Mouse (Mus musculus) erythroblast, embryonic 14.5 days (primary cell): ENCODE measurements around the gene Kbtbd6. TPM values are rescaled to one million over a fixed set of nuclear protein-coding genes. Genes with fewer than 3 reads are reported as not detected.

Source experiments
- H3K27me3 ChIP-seq: 2 replicates; pipeline ENCODE4 v1.6.1; 2012; ENCODE audit warnings: inconsistent platforms; ENCODE audit not compliant: control insufficient read depth
- H3K36me3 ChIP-seq: 2 replicates; pipeline ENCODE4 v1.6.1; 2012; ENCODE audit warnings: mild to moderate bottlenecking, inconsistent platforms; ENCODE audit not compliant: control insufficient read depth
- H3K4me1 ChIP-seq: 2 replicates; pipeline ENCODE4 v1.6.1; 2012; ENCODE audit warnings: inconsistent platforms; ENCODE audit not compliant: control insufficient read depth
- H3K4me3 ChIP-seq: replicated peaks from 2 replicates; pipeline ENCODE3; 2012; ENCODE audit warnings: moderate library complexity, mild to moderate bottlenecking, inconsistent platforms
- H3K9me3 ChIP-seq: 2 replicates; pipeline ENCODE4 v1.6.1; 2012; ENCODE audit warnings: low read length, inconsistent platforms, mixed read lengths; ENCODE audit not compliant: control insufficient read depth
- GATA1 ChIP-seq: IDR thresholded peaks from 2 replicates; pipeline ENCODE4 v1.6.1; 2012; ENCODE audit warnings: low read length, inconsistent platforms, mixed read lengths
- TAL1 ChIP-seq: IDR thresholded peaks from 3 replicates; pipeline ENCODE4 v1.6.1; 2012; ENCODE audit warnings: low read length, inconsistent platforms, mixed read lengths
- polyA plus RNA-seq: library from polyadenylated mRNA; stranded (reverse); fragments of >175 nt; gene quantifications from 2 replicates; pipeline ENCODE4 v1.2.3, GENCODE M21; 2012

Kbtbd6 gene
- polyA plus RNA-seq, 1 experiment = 0.25 TPM

- Histone ChIP-seq H3K9me3 (no peaks in the 10 kb centered on the region), H3K4me1 (peaks cover 49% of the 10 kb centered on the region), H3K36me3 (peaks cover 59% of the 10 kb centered on the region), H3K27me3 (no peaks in the 10 kb centered on the region), H3K4me3 (peak within 1 kb of the TSS; percentile 100)
- TF ChIP-seq GATA1 (no peak), TAL1 (no peak)
Measured at GRCm38 (mm10) chr14:79480624-79481338, 29.1 kb downstream of the Kbtbd6 start, which contains the start of gene Elf1. Gene Elf1 (plus strand): TSS chr14:79481194.

- H3K27me3 ChIP-seq = no peaks in the 10 kb centered on the region
- H3K4me1 ChIP-seq = peaks cover 57% of the 10 kb centered on the region
- H3K4me3 ChIP-seq = peak within 1 kb of the TSS; percentile 100
- H3K9me3 ChIP-seq = no peaks in the 10 kb centered on the region
- H3K36me3 ChIP-seq = peaks cover 60% of the 10 kb centered on the region
- TF ChIP-seq GATA1 = peak; percentile 74
- peak; percentile 41; the same call in 2 of the 3 replicates for TF ChIP-seq TAL1
Measured at GRCm38 (mm10) chr14:79481339-79482151, 29.9 kb downstream of the Kbtbd6 start, which contains the start of gene Wbp4. Gene Wbp4 (minus strand): TSS chr14:79481520.

- TF ChIP-seq TAL1 = no peak
- no peak for TF ChIP-seq GATA1
- H3K4me1 ChIP-seq = peaks cover 62% of the 10 kb centered on the region
- peaks cover 58% of the 10 kb centered on the region for H3K36me3 ChIP-seq
- no peaks in the 10 kb centered on the region for H3K27me3 ChIP-seq
- H3K9me3 ChIP-seq = no peaks in the 10 kb centered on the region
- H3K4me3 ChIP-seq = peak overlapping the region; percentile 100
Measured at GRCm38 (mm10) chr14:79482251-79482661, 30.6 kb downstream of the Kbtbd6 start.

GRCm38 (mm10) chr14:79482747-79483355 lies 31.2 kb downstream of the Kbtbd6 start:
- H3K4me3 ChIP-seq = peak overlapping the region; percentile 100

GRCm38 (mm10) chr14:79483611-79484120 lies 32.0 kb downstream of the Kbtbd6 start:
- Histone ChIP-seq H3K27me3 (no peaks in the 10 kb centered on the region), H3K9me3 (no peaks in the 10 kb centered on the region), H3K4me1 (peaks cover 71% of the 10 kb centered on the region), H3K36me3 (peaks cover 55% of the 10 kb centered on the region), H3K4me3 (peak overlapping the region; percentile 100)
- TF ChIP-seq TAL1 (no peak), GATA1 (no peak)

More at GRCm38 (mm10) chr14:79482747-79483355, 31.2 kb downstream of the Kbtbd6 start:
- Histone ChIP-seq H3K4me1 (peaks cover 68% of the 10 kb centered on the region), H3K9me3 (no peaks in the 10 kb centered on the region), H3K27me3 (no peaks in the 10 kb centered on the region), H3K36me3 (peaks cover 57% of the 10 kb centered on the region)
- TF ChIP-seq GATA1 (no peak), TAL1 (no peak)

- Histone ChIP-seq H3K4me3 (peak overlapping the region; percentile 63), H3K36me3 (peaks cover 70% of the 10 kb centered on the region), H3K4me1 (peaks cover 66% of the 10 kb centered on the region), H3K9me3 (no peaks in the 10 kb centered on the region), H3K27me3 (no peaks in the 10 kb centered on the region)
- peak; percentile 56; the same call in 2 of the 3 replicates for TF ChIP-seq TAL1
- TF ChIP-seq GATA1 = peak; percentile 12; the same call in 1 of the 2 replicates
Measured at GRCm38 (mm10) chr14:79486617-79486992, 35.0 kb downstream of the Kbtbd6 start.

- Histone ChIP-seq H3K27me3 (no peaks in the 10 kb centered on the region), H3K36me3 (peaks cover 76% of the 10 kb centered on the region), H3K4me1 (peaks cover 66% of the 10 kb centered on the region), H3K4me3 (peak overlapping the region; percentile 63), H3K9me3 (no peaks in the 10 kb centered on the region)
- TF ChIP-seq GATA1 (no peak), TAL1 (no peak)
Measured at GRCm38 (mm10) chr14:79486993-79487731, 35.5 kb downstream of the Kbtbd6 start.

- Histone ChIP-seq H3K36me3 (peaks cover 81% of the 10 kb centered on the region), H3K9me3 (no peaks in the 10 kb centered on the region), H3K4me3 (no peak overlapping the region), H3K4me1 (peaks cover 57% of the 10 kb centered on the region), H3K27me3 (no peaks in the 10 kb centered on the region)
- TF ChIP-seq TAL1 (no peak), GATA1 (no peak)
Measured at GRCm38 (mm10) chr14:79488531-79488930, 36.9 kb downstream of the Kbtbd6 start.
